Mouse (Mus musculus) heart, adult 2 months (tissue): ENCODE measurements around the gene Sema3g.

ENCODE experiments used
- CTCF ChIP-seq: fragments of 200-600 bp; IDR thresholded peaks from 2 replicates; pipeline ENCODE4 v1.8.1; 2022; ENCODE audit warnings: antibody characterized with exemption, mild to moderate bottlenecking, moderate library complexity
- EP300 ChIP-seq: fragments of 200-500 bp; IDR thresholded peaks from 2 replicates; pipeline ENCODE4 v1.6.1; 2011; ENCODE audit warnings: low read depth, low read length, control low read depth; ENCODE audit not compliant: insufficient read depth
- POLR2A ChIP-seq: fragments of 200-500 bp; IDR thresholded peaks from 2 replicates; pipeline ENCODE4 v1.6.1; 2011; ENCODE audit warnings: mild to moderate bottlenecking, low read depth, low read length, control low read depth; ENCODE audit not compliant: insufficient read depth

- TF ChIP-seq CTCF (no peak), EP300 (no peak), POLR2A (no peak)
Measured at GRCm38 (mm10) chr14:31194441-31194840, 23.2 kb upstream of the Sema3g start.
